Mouse (Mus musculus) liver, adult 2 months (tissue): Measurements from ENCODE around the gene Pih1d1.

ENCODE experiments used
- CTCF ChIP-seq: fragments of 200-500 bp; IDR thresholded peaks from 2 replicates; pipeline ENCODE4 v1.5.1; 2011; ENCODE audit warnings: low read depth, low read length, control low read depth
- POLR2A ChIP-seq: fragments of 200-500 bp; IDR thresholded peaks from 2 replicates; pipeline ENCODE4 v1.6.1; 2011; ENCODE audit warnings: low read length, control low read depth; ENCODE audit not compliant: insufficient read depth; ENCODE audit errors: extremely low read depth

GRCm38 (mm10) chr7:45118336-45118735 is 35.8 kb upstream of the Pih1d1 start:
- no peak for TF ChIP-seq CTCF
- TF ChIP-seq POLR2A = no peak
